Mouse (Mus musculus) bone marrow macrophage, adult 2 months (primary cell): ENCODE measurements around the gene Ncf2. TPM values are rescaled to one million over a fixed set of nuclear protein-coding genes. Genes with fewer than 3 reads are reported as not detected.
"Not testable (repeated sequence)": the region's sequence is repeated elsewhere in the genome, so short reads cannot be mapped to it uniquely, and the experiment has no call there.

ENCODE experiments used
- H3K27ac ChIP-seq: 2 replicates; pipeline ENCODE4 v1.5.1; 2012; ENCODE audit warnings: low read depth, low read length; ENCODE audit not compliant: insufficient read depth
- H3K4me1 ChIP-seq: 2 replicates; pipeline ENCODE4 v1.6.1; 2012; ENCODE audit warnings: low read length; ENCODE audit not compliant: control insufficient read depth, insufficient read depth
- H3K4me3 ChIP-seq: 2 replicates; pipeline ENCODE4 v1.5.1; 2012; ENCODE audit warnings: mild to moderate bottlenecking, low read length, moderate library complexity; ENCODE audit not compliant: insufficient read depth
- CTCF ChIP-seq: IDR thresholded peaks from 2 replicates; pipeline ENCODE4 v1.5.1; 2012; ENCODE audit warnings: low read depth, mild to moderate bottlenecking, low read length, moderate library complexity
- POLR2A ChIP-seq: IDR thresholded peaks from 2 replicates; pipeline ENCODE4 v1.6.1; 2012; ENCODE audit warnings: mild to moderate bottlenecking, low read depth, low read length, borderline replicate concordance
- polyA plus RNA-seq: library from polyadenylated mRNA; stranded (reverse); fragments of >200 nt; gene quantifications from 2 replicates; pipeline ENCODE4 v1.2.4, GENCODE M21; 2012; ENCODE audit not compliant: missing spikeins, insufficient read depth, insufficient read length

The Ncf2 gene
- polyA plus RNA-seq: 268 and 316 TPM in 2 replicates

- H3K4me3 ChIP-seq: no peak within 1 kb of the TSS
- TF ChIP-seq CTCF (no peak), POLR2A (no peak)
- peaks cover 54% of the 10 kb centered on the region for H3K4me1 ChIP-seq
- peak within 1 kb of the TSS; percentile 86 for H3K27ac ChIP-seq
Measured at GRCm38 (mm10) chr1:152799897-152800296, at the start of gene Ncf2. Gene Ncf2, plus strand, starts transcription at chr1:152800194.

- Histone ChIP-seq H3K4me1 (no peaks in the 10 kb centered on the region), H3K27ac (no peak within 1 kb of the TSS), H3K4me3 (no peak within 1 kb of the TSS)
- TF ChIP-seq CTCF (no peak), POLR2A (no peak)
Measured at GRCm38 (mm10) chr1:152750312-152750965, 49.6 kb upstream of the Ncf2 start, which contains the start of gene Apobec4. Gene Apobec4, plus strand, starts transcription at chr1:152750551.

DNA sequence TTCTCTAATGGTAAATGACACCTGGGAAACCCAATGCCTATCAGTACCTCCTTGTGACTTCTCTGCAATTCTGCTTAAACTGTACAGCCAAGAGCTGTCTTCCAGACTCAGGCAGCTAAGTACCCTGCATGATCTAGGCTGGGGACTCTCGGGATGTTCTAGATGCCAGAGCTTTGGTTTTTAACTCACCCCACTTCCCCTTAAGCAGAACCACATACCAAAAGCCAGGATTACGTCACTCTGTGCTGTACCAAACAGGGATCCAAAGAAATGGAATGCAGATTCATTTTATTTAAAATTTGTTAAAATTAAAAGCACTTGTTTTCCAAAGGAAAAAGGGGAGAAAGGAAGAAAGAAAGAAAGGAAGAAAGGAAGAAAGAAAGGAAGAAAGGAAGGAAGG lies 38.2 kb upstream of the Ncf2 start:
- Histone ChIP-seq H3K4me1 (peaks cover 6% of the 10 kb centered on the region), H3K4me3 (no peak overlapping the region), H3K27ac (no peak overlapping the region)
- TF ChIP-seq POLR2A (no peak), CTCF (no peak)

- Histone ChIP-seq H3K4me1 (peaks cover 20% of the 10 kb centered on the region), H3K4me3 (peak within 1 kb of the TSS; percentile 92), H3K27ac (peak within 1 kb of the TSS; percentile 77)
- TF ChIP-seq CTCF (no peak), POLR2A (no peak)
Measured at GRCm38 (mm10) chr1:152766032-152766772, 33.8 kb upstream of the Ncf2 start, which contains the start of the genes Rgl1 and Arpc5. Gene Rgl1, minus strand, starts transcription at chr1:152766351. Gene Arpc5, plus strand, starts transcription at chr1:152766542.

GRCm38 (mm10) chr1:152766804-152767748 lies 32.9 kb upstream of the Ncf2 start:
- TF ChIP-seq POLR2A (no peak), CTCF (no peak)
- Histone ChIP-seq H3K4me1 (peaks cover 19% of the 10 kb centered on the region), H3K27ac (peak overlapping the region; percentile 77), H3K4me3 (peak overlapping the region; percentile 92)

- Histone ChIP-seq H3K4me3 (no peak overlapping the region), H3K27ac (no peak overlapping the region), H3K4me1 (peaks cover 23% of the 10 kb centered on the region)
- no peak for TF ChIP-seq POLR2A
- TF ChIP-seq CTCF: no peak
Measured at GRCm38 (mm10) chr1:152767749-152768488, 32.1 kb upstream of the Ncf2 start.

- Histone ChIP-seq H3K4me3 (no peak overlapping the region), H3K4me1 (peaks cover 47% of the 10 kb centered on the region), H3K27ac (no peak overlapping the region)
- TF ChIP-seq POLR2A (no peak), CTCF (no peak)
Measured at GRCm38 (mm10) chr1:152771016-152771415, 29.0 kb upstream of the Ncf2 start.

DNA sequence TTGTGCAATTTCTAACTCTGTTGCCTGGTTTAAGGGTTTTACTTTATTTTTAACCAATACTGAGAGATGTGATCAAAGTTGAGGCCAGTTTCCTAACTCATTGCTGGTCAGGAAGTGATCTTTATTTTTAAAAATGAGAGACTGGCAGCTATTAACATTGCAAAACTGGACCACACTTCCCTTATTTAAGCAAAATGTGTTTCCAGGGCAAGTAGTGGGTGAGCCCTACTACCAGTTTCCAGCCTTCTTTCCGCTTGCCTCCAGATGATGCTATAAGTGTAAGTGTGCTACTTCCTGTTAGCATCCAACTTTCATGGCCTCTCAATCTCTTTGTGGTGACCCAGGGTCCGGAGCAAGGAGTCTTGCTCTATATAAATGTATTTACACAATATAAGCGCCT lies 25.4 kb upstream of the Ncf2 start:
- Histone ChIP-seq H3K4me1 (peaks cover 41% of the 10 kb centered on the region), H3K27ac (peak overlapping the region; percentile 40; the same call in 1 of the 2 replicates)
- H3K4me3 ChIP-seq: not testable (repeated sequence)
